Mouse (Mus musculus) G1E (cell line): ENCODE results near the gene Oas1h. TPM values are rescaled to one million over a fixed set of nuclear protein-coding genes. Genes with fewer than 3 reads are reported as not detected.
"Not testable (repeated sequence)": the region's sequence is repeated elsewhere in the genome, so short reads cannot be mapped to it uniquely, and the experiment has no call there.

ENCODE experiments used
- ATAC-seq: 2 replicates; pipeline ENCODE4 v1.8.0; 2016; ENCODE audit warnings: mild to moderate bottlenecking; ENCODE audit not compliant: insufficient number of reproducible peaks, poor library complexity, low FRiP score, severe bottlenecking; ENCODE audit errors: extremely low read depth
- DNase-seq: peaks from one replicate; pipeline ENCODE4 v3.0.0; 2012; ENCODE audit warnings: low spot score
- H3K27me3 ChIP-seq: 2 replicates; pipeline ENCODE4 v1.6.1; 2012; ENCODE audit warnings: mild to moderate bottlenecking, low read length, inconsistent platforms; ENCODE audit not compliant: insufficient read depth
- H3K36me3 ChIP-seq: replicated peaks from 2 replicates; pipeline ENCODE3; 2012; ENCODE audit warnings: mild to moderate bottlenecking, inconsistent platforms
- H3K4me1 ChIP-seq: 2 replicates; pipeline ENCODE4 v1.6.1; 2012; ENCODE audit warnings: low read depth, low read length, inconsistent platforms, mixed read lengths; ENCODE audit not compliant: insufficient read depth
- H3K4me3 ChIP-seq: 2 replicates; pipeline ENCODE4 v1.5.1; 2012; ENCODE audit warnings: low read depth, mild to moderate bottlenecking, inconsistent platforms, low read length, moderate library complexity, mixed read lengths
- H3K9me3 ChIP-seq: replicated peaks from 2 replicates; pipeline ENCODE4 v1.6.1; 2012; ENCODE audit warnings: inconsistent platforms
- CTCF ChIP-seq: IDR thresholded peaks from 2 replicates; pipeline ENCODE4 v1.5.1; 2012; ENCODE audit warnings: low read depth, low read length, inconsistent platforms, mixed read lengths
- GATA1 ChIP-seq: IDR thresholded peaks from 2 replicates; pipeline ENCODE4 v1.6.1; 2012; ENCODE audit warnings: borderline replicate concordance, low read length, inconsistent platforms, mixed read lengths
- GATA2 ChIP-seq: IDR thresholded peaks from 2 replicates; pipeline ENCODE4 v1.6.1; 2012; ENCODE audit warnings: low read depth, low read length, inconsistent platforms, borderline replicate concordance
- POLR2AphosphoS5 ChIP-seq: IDR thresholded peaks from 2 replicates; pipeline ENCODE4 v1.6.1; 2012; ENCODE audit warnings: low read depth, low read length, inconsistent platforms; ENCODE audit not compliant: insufficient replicate concordance
- TAL1 ChIP-seq: conservative IDR thresholded peaks from 2 replicates; pipeline ENCODE4 v1.6.1; 2012; ENCODE audit warnings: low read depth, low read length, inconsistent platforms, mixed read lengths
- polyA plus RNA-seq: library from polyadenylated mRNA; stranded (reverse); fragments of >175 nt; gene quantifications from 2 replicates; pipeline ENCODE4 v1.2.3, GENCODE M21; 2012
- total RNA-seq, 2 experiments: library from RNA; stranded (forward) in 1 of 2; stranded (reverse) in 1 of 2; fragments of 200-1000 nt in 1 of 2; fragments of >200 nt in 1 of 2; fragmentation: Nextera tagmentation in 1 of 2; gene quantifications; 2 replicates each; pipeline ENCODE4 v1.2.3; 2014 to 2017

Gene Oas1h
- total and polyA plus RNA-seq, 3 experiments = not detected

DNA sequence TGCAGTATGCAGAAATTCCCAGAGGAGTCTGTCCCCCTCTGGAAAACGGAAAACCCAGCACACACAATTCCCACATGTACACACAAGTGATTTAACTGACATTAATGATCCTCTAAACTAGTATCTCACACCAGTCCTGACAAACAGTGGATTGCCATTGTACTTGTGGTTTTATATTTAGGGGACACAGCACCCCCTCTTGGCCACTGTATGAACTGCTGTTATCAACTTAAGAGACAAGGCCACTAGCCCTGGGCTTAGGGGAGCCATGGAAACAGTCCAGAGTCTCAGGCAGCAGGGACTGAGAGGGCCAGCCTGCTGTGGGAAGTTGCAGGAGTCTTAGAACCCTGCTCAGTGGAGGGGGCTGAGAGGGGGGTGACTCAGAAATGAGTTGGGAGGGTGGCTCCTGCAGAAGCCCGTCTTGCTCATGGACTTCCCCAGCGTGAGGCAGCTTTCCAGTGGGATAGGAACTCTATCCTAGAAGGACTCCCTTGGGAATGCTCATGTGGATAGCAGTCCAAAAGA is 4.2 kb downstream of the Oas1h start:
- no peaks in the 10 kb centered on the region for H3K36me3 ChIP-seq
- H3K27me3 ChIP-seq = 0 out of 2 replicates have a peak, but pooled peaks cover 4% of the 10 kb centered on the region
- H3K4me3 ChIP-seq = no peak overlapping the region
- DNase-seq = no peak
- no peak for ATAC-seq
- no peaks in the 10 kb centered on the region for H3K9me3 ChIP-seq
- peak; percentile 43; the same call in 1 of the 2 replicates for TF ChIP-seq CTCF
- no peak for TF ChIP-seq GATA1
- TF ChIP-seq GATA2 = no peak
- TF ChIP-seq TAL1 = no peak
- no peaks in the 10 kb centered on the region for H3K4me1 ChIP-seq

DNA sequence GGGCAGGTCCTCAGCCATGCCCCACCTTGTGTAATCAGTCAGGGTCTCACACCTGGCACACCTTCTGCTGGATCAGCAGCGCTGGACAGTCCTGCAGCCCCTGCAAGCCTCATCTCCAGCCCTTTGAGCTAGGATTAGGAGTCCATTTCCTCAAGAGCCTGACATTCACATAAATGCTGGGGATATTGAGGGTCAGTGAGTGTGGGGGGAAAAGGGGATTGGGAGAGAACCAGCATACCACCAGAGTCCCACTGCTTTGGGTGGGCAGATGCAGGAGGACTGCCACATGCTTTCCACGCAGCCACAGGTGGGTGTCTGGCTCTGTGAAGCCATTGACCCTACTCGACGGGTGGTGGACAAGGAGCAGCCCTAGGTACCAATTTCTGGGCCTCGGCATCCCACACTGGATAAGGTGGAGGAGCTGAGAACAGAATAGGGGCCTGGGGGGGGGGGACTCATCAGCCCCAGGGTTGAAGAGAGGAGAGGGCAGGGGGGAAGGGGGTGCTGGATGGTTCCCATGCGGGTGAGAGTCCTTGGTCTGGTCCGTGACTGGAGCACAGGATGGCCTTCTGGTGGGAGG is 8.3 kb downstream of the Oas1h start:
- Histone ChIP-seq H3K9me3 (no peaks in the 10 kb centered on the region), H3K27me3 (0 out of 2 replicates have a peak, but pooled peaks cover 4% of the 10 kb centered on the region), H3K4me1 (no peaks in the 10 kb centered on the region), H3K36me3 (no peaks in the 10 kb centered on the region), H3K4me3 (no peak overlapping the region)
- no peak for ATAC-seq
- no peak for DNase-seq
- no peak for TF ChIP-seq CTCF
- TF ChIP-seq TAL1 = no peak
- TF ChIP-seq GATA2 = no peak
- no peak for TF ChIP-seq POLR2AphosphoS5
- TF ChIP-seq GATA1 = no peak

DNA sequence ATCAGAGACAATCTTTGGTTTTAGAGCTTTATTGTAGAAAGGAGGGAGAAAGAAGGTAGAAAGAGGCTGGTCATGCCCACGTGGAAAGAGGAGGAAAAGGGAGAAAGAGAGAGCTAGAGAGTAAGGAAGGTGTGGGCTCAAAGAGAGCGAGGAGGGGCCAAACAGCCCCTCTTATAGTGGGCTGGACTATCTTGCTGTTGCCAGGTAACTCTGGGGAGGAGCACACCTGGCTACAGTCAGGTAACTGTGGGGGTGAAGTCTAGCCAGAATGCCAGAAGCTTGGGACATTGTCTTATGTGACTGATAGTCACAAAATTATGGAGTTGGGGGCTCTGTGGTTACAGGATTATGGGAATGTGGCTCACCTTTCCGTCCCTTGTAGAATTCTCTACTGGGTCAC is 8.9 kb downstream of the Oas1h start:
- TF ChIP-seq POLR2AphosphoS5 (no peak), GATA1 (no peak), GATA2 (no peak)
- H3K27me3 ChIP-seq = 0 out of 2 replicates have a peak, but pooled peaks cover 4% of the 10 kb centered on the region
- DNase-seq = no peak
- H3K4me1 ChIP-seq = no peaks in the 10 kb centered on the region
- H3K4me3 ChIP-seq = no peak overlapping the region
- ATAC-seq = no peak
- no peaks in the 10 kb centered on the region for H3K36me3 ChIP-seq
- H3K9me3 ChIP-seq = no peaks in the 10 kb centered on the region

DNA sequence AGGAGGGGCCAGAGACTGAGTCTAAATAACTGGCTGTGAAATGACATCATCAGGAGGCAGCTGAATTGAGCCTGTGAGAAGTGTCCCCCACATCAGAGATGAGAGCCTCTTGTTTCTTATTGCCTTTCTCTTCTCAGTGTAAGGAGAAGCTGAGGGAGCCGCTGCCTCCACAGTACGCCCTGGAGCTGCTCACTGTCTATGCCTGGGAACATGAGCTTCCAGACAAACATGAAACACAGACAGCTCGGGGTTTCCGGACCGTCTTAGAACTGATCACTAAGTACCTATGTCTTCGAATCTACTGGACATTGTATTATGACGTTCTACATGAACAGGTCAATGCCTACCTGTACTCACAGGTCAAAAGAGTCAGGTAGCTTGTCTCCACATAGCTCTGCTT is 9.6 kb downstream of the Oas1h start:
- Histone ChIP-seq H3K4me1 (no peaks in the 10 kb centered on the region), H3K27me3 (0 out of 2 replicates have a peak, but pooled peaks cover 4% of the 10 kb centered on the region), H3K4me3 (no peak overlapping the region), H3K36me3 (no peaks in the 10 kb centered on the region), H3K9me3 (no peaks in the 10 kb centered on the region)
- ATAC-seq (no peak), DNase-seq (no peak)
- TF ChIP-seq GATA2 (no peak), GATA1 (no peak), POLR2AphosphoS5 (no peak), CTCF (no peak), TAL1 (no peak)

DNA sequence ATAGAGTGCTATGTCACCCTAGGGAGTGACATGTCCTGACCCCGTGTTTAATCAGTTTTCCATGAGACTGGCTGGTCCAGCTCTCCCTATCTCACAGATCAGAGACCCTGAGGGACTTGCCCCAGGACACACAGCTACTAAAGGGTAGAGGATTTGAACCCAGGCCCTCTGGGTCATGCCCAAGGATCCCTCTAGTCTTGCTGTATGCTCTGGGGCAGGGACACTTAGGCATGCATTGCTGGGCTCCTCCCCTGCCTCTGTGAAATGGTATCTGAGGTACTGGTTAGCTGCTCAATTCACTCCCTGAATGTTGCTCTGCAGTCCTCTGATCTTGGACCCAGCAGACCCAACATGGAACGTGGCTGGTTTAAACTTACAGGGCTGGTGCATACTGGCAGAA is 10.2 kb downstream of the Oas1h start:
- ATAC-seq = no peak
- Histone ChIP-seq H3K36me3 (no peaks in the 10 kb centered on the region), H3K27me3 (0 out of 2 replicates have a peak, but pooled peaks cover 4% of the 10 kb centered on the region), H3K9me3 (no peaks in the 10 kb centered on the region), H3K4me3 (no peak overlapping the region), H3K4me1 (no peaks in the 10 kb centered on the region)
- no peak for DNase-seq
- TF ChIP-seq CTCF (no peak), GATA1 (no peak), TAL1 (no peak), GATA2 (no peak)

DNA sequence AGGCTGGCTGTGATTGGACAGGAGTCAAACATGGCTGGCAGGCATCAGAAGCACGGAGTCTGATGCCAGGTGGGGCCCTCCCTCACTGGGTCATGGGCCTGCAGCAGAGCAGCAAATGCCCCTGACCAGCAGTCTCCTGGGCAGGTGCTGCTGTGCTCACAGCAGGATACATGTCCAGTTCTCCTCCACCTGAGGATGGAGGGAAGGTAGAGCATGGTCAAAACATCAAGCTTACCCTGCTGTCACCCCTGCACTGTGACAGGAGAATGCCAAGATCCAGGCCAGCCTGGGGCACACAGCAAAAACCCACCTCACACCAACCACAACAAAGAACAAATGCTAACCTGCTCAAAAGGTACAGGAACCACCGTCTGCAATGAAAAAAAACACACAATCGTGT is 15.6 kb downstream of the Oas1h start:
- not testable (repeated sequence) for H3K4me1 ChIP-seq, H3K9me3 ChIP-seq, ATAC-seq, H3K36me3 ChIP-seq, DNase-seq, H3K4me3 ChIP-seq, H3K27me3 ChIP-seq

DNA sequence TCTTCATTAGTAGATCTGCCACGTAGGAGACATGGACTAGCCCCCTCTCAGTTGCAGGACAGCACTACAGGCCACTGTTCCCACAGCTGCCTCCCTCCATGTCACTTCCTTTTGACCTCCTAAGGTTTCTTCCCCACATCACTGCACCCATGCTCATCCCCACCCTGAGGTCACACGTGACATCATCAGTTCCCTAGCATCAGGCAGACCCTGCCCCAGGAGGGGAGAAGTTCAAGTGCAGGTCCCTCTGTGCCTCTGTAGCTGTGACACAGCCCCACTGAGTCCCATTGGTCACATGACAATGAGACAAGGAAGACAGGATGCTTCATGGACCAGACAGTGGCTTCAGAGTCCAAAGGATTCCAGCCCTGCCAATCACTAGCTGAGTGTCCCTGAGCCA is 16.2 kb downstream of the Oas1h start:
- H3K4me3 ChIP-seq, H3K27me3 ChIP-seq, DNase-seq, H3K4me1 ChIP-seq, H3K9me3 ChIP-seq, H3K36me3 ChIP-seq, ATAC-seq: not testable (repeated sequence)

DNA sequence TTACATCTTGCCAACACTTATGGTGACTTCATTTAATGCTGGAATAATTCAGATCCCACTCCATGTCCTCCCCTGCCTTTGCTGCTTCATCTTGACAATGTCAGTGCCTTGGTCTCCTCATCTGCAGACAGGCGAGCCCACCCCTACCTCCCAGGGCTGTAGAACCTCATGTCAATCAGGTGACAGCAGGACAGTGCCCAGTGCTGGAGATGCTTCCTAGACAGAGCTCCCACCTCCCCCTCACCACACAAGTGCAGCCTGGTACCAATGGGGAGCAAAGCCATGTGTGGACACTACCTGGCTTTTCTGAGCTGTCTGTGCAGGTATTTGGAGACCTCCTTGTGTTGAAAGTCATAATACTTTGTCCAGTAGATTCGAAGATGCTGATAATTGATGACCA is 17.6 kb downstream of the Oas1h start:
- H3K4me3 ChIP-seq, H3K4me1 ChIP-seq, ATAC-seq, H3K9me3 ChIP-seq, H3K36me3 ChIP-seq, H3K27me3 ChIP-seq, DNase-seq: not testable (repeated sequence)

DNA sequence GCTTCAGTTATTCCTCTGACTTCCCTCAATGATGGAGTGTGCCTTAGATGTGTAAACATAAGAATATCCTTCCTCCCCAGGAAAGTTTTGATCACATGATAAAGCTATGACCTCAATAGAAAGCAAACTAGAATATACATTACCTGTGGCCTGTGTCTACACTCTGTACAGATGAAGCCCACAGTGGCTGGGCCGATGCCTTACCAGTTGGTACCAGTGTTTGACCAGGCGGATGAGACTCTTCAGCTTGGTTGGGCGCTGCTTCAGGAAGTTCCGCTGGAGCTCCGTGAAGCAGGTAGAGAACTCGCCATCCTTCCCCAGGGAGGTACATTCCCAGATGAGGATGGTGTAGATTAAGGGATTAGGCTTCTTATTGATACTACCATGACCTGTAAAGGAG is 20.5 kb downstream of the Oas1h start:
- not testable (repeated sequence) for DNase-seq, H3K4me3 ChIP-seq, H3K36me3 ChIP-seq, H3K4me1 ChIP-seq, H3K27me3 ChIP-seq, H3K9me3 ChIP-seq, ATAC-seq

DNA sequence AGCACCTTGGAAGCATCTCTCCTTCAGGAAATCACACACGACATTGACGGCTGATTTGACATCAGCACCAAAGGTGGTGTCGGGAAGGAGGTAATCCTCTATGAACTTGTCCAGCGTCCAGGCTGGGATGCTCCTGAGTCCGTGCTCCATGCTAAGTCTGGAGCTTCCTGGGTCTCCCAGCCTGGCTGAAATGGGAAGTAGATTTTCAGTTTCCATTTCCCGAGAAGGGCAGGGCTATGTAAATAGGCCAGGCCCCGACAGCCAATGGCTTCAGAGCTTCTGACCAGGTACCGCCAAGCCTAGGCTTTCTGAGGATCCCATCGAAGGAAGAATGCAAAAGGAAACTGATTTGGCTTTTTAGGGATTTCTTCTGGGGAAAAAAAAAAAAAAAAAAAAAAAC is 26.2 kb downstream of the Oas1h start, which contains the start of gene Oas1g:
Gene Oas1g, minus strand, starts transcription at position 201 of the 400 bp plus-strand sequence.
- DNase-seq, H3K4me3 ChIP-seq, H3K4me1 ChIP-seq, H3K36me3 ChIP-seq, ATAC-seq, H3K27me3 ChIP-seq, H3K9me3 ChIP-seq: not testable (repeated sequence)
